Mouse (Mus musculus): ENCODE data around the gene Dlx1. TPM values are rescaled to one million over a fixed set of nuclear protein-coding genes. Genes with fewer than 3 reads are reported as not detected.

Dlx1 gene
- not detected for polyA plus RNA-seq (2017; shearing (Covaris generic))

DNA sequence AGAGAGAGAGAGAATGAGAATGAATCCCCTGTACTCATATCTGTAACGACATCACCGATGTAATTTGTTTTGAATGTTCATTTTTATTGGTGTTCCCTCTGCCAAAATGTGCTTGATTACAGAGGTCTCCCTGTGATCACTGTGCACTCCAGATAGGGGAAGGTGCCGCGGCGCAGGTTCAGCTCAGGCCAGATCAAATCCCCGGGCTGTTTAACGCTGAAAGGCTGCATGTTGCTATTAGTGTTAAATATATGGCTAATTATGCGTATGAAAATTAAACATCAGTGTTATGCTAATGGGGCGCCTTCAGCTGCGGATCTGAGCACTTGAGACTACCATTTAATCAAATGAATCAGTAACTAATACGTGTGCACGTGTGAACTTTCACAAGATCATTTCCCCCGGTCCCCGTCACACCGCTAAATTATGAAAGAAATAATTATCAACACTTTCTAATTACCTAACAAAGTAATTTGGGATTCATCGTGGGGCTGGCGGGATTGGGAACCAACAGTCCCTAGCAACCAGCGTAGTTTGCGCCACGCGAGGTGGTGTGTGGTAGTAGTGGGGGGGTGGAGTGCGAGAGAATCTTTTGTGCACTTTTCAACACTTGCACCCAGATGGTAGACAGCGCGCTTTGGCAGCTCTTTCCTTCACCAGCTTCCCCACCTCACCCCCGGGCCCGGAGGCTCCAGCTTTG lies at the start of gene Dlx1:
Gene Dlx1 (plus strand): TSS at position 100 of the 700 bp plus-strand sequence.

DNA sequence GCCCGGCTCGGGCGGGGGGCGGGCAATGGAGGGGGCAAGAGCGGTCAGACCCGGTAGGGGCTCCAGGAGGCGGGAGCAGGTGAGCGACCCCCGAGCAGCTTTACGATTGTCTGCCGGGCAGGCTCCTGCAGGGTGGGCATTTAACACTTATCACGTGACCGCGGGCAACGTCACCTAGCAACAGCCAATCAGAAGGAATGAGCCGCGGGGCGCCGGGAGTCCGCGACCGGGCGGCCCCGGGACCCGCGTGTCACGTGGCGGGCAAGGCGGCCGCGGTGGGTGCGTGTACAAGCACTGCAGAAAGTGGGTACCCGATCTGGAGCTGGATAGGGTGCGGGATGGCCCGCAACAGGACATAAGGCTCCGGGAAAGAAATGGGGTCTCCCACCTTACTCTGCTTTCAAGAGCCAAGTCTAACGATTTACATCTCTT lies 18.7 kb downstream of the Dlx1 start, which contains the start of gene Dlx2:
Gene Dlx2 (minus strand): TSS at position 115 of the 432 bp plus-strand sequence.

Other genes starting within 250 kb of the Dlx1 start
- 87.5 TPM for gene Slc25a12, start 160.4 kb upstream of the Dlx1 start, polyA plus RNA-seq (2017; shearing (Covaris generic))
- 62.0 TPM for gene Hat1, start 139.2 kb upstream of the Dlx1 start, polyA plus RNA-seq (2017; shearing (Covaris generic))
- gene Metap1d, start 74.8 kb upstream of the Dlx1 start, polyA plus RNA-seq (2017; shearing (Covaris generic)) = 32.7 TPM
- not detected for gene Dlx2, start 18.6 kb downstream of the Dlx1 start, polyA plus RNA-seq (2017; shearing (Covaris generic))
- 180 TPM for gene Itga6, start 217.5 kb downstream of the Dlx1 start, polyA plus RNA-seq (2017; shearing (Covaris generic))